Mouse (Mus musculus): ENCODE data around the gene Fam131c. TPM values are rescaled to one million over a fixed set of nuclear protein-coding genes. Genes with fewer than 3 reads are reported as not detected.

The Fam131c gene
- total and polyA plus RNA-seq, 2 experiments from 2014 or later: 37.0 to 50.4 TPM

DNA sequence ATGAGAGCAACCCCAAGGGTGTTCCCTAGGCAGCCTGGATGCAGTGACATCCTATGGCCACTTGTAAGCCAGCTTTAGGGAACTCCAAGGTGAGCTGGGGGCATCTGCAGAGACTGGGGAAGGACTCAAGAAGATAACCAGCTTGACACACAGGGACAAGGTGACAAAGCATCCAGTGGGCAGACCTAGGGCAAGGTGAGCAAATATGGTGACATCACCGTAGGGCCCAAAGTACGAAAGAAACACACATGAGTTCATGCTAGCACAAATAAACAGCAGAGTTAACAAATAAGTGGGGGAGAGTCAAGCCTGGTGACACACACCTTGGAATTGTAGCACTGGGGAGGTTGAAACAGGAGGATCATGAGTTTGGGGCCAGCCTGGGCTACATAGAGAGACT lies 36.6 kb upstream of the Fam131c start:
- Histone ChIP-seq H3K9me3 (ENCODE audit: low read length) (no peaks in the 10 kb centered on the region), H3K9ac (no peak overlapping the region), H3K4me2 (ENCODE audit: low read depth) (no peak overlapping the region), H3K36me3 (ENCODE audit: insufficient read depth) (no peaks in the 10 kb centered on the region), H3K4me1 (ENCODE audit: insufficient read depth) (no peaks in the 10 kb centered on the region), H3K27ac (ENCODE audit: low read depth, low read length) (no peak overlapping the region), H3K27me3 (ENCODE audit: insufficient read depth, low read length) (no peaks in the 10 kb centered on the region), H3K4me3 (ENCODE audit: low read depth, low read length) (no peak overlapping the region)
- TF ChIP-seq CTCF (IDR thresholded peaks at IDR 0.05; ENCODE audit: low read depth): no peak
- 95% methylated on average over 2 of the region's 2 CpGs for WGBS
- DNase-seq (no peak), ATAC-seq (no peak)

DNA sequence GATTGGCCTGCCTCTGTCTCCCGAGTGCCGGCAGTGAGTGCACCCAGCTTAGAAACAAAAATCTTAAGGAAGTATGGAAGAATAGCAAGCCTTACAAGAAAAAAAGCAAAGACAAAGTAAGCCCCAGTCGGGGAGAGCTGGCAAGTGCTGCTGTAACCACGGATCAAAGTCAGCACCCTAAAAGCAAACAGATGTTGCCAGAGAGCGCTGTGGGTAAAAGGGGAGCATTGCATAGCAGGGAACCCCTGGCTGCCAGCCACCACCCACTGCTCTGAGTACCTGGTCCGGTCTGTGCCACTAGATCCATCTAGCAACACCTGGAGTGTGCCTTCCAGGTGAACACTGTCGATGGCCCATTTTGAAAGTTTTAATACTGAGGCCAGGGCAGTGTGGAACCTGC lies 35.8 kb upstream of the Fam131c start:
- ATAC-seq (no peak), DNase-seq (no peak)
- H3K4me3 ChIP-seq (ENCODE audit: low read depth, low read length): no peak overlapping the region
- no peak overlapping the region for H3K27ac ChIP-seq (ENCODE audit: low read depth, low read length)
- WGBS: 84% methylated on average over 7 of the region's 7 CpGs
- H3K9me3 ChIP-seq (ENCODE audit: low read length): no peaks in the 10 kb centered on the region
- no peak overlapping the region for H3K4me2 ChIP-seq (ENCODE audit: low read depth)
- H3K27me3 ChIP-seq (ENCODE audit: insufficient read depth, low read length): no peaks in the 10 kb centered on the region
- H3K36me3 ChIP-seq (ENCODE audit: insufficient read depth): no peaks in the 10 kb centered on the region
- no peaks in the 10 kb centered on the region for H3K4me1 ChIP-seq (ENCODE audit: insufficient read depth)
- no peak for TF ChIP-seq CTCF (IDR thresholded peaks at IDR 0.05; ENCODE audit: low read depth)
- H3K9ac ChIP-seq: no peak overlapping the region

DNA sequence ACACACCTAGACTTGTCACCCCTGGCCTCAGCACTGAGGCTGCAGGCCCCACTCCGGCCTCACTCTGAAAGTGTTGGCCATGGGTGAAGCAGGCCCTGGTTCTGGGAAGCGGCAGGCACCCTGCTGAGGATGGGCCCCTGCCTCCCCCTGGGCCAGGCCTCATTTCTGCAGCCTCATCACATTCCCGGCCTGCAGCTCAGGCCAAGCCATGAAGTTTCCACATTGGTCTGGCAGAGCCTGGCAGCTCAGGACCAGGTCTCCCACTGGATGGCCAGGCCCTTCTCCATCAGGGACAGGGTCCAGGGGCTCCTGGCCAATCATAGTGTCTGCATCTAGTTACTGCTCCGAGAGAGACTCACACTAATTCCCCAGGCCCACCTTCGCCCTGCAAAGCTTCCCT lies 33.3 kb upstream of the Fam131c start:
- no peak for DNase-seq
- TF ChIP-seq CTCF (IDR thresholded peaks at IDR 0.05; ENCODE audit: low read depth): no peak
- H3K27ac ChIP-seq (ENCODE audit: low read depth, low read length): no peak overlapping the region
- H3K9ac ChIP-seq: no peak overlapping the region
- no peaks in the 10 kb centered on the region for H3K4me1 ChIP-seq (ENCODE audit: insufficient read depth)
- no peak overlapping the region for H3K4me3 ChIP-seq (ENCODE audit: low read depth, low read length)
- no peak overlapping the region for H3K4me2 ChIP-seq (ENCODE audit: low read depth)
- 0 out of 2 replicates have a peak, but pooled peaks have one; percentile 6 for ATAC-seq
- H3K36me3 ChIP-seq (ENCODE audit: insufficient read depth): no peaks in the 10 kb centered on the region
- no peaks in the 10 kb centered on the region for H3K9me3 ChIP-seq (ENCODE audit: low read length)
- WGBS: 42% methylated on average over 5 of the region's 5 CpGs
- H3K27me3 ChIP-seq (ENCODE audit: insufficient read depth, low read length): no peaks in the 10 kb centered on the region

DNA sequence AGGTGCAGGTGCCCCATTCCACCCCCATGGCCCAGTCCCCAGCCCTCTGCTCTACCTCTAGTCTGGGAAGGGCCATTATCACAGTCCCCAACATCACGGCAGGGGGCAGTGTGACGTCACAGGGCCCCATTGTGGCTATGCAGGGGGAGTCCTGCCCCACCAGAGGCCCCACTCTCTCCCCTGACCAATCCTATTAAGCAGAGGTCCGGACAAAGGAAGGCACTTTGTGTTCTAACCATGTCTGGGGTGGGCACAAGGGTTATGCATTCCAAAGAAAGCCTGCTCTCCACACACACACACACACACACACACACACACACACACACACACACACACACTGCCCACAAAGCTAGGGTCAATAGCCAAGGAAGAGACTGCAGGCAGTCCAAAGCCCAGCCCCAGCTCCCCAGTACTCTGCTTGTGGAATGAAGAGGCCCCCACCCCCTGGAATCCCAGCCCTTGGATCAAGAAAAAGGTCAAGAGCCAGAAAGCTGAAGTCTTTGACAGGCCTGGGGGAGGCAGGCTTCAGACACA lies 32.7 kb upstream of the Fam131c start:
- no peak for TF ChIP-seq CTCF (IDR thresholded peaks at IDR 0.05; ENCODE audit: low read depth)
- H3K9me3 ChIP-seq (ENCODE audit: low read length): no peaks in the 10 kb centered on the region
- WGBS: 5% methylated on average over 3 of the region's 3 CpGs
- H3K9ac ChIP-seq: no peak overlapping the region
- no peak for DNase-seq
- H3K4me1 ChIP-seq (ENCODE audit: insufficient read depth): no peaks in the 10 kb centered on the region
- ATAC-seq: peak; percentile 83
- H3K4me3 ChIP-seq (ENCODE audit: low read depth, low read length): no peak overlapping the region
- no peaks in the 10 kb centered on the region for H3K27me3 ChIP-seq (ENCODE audit: insufficient read depth, low read length)
- no peak overlapping the region for H3K27ac ChIP-seq (ENCODE audit: low read depth, low read length)
- no peak overlapping the region for H3K4me2 ChIP-seq (ENCODE audit: low read depth)
- no peaks in the 10 kb centered on the region for H3K36me3 ChIP-seq (ENCODE audit: insufficient read depth)

DNA sequence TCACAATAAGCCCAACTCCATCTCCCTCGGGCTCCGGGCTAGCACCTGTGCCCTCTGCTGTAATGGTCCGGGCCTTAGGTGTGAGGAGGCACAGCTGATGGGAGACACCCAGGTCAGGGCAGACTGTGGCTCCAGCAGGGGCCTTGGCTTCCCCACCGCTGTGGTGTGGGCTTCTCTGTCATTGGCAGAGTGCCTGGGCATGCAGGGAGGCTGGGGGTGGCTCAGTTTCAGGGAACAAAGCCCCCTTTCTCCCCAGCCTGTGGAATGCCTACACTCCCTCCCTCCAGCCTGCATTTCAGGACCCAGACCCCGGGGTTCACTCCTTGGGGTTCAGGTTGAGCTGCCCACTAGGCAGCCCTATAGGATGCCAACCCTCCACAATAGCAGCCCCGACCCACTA lies 31.8 kb upstream of the Fam131c start:
- no peak for TF ChIP-seq CTCF (IDR thresholded peaks at IDR 0.05; ENCODE audit: low read depth)
- Histone ChIP-seq H3K36me3 (ENCODE audit: insufficient read depth) (no peaks in the 10 kb centered on the region), H3K4me2 (ENCODE audit: low read depth) (no peak overlapping the region), H3K9ac (no peak overlapping the region), H3K4me1 (ENCODE audit: insufficient read depth) (no peaks in the 10 kb centered on the region), H3K4me3 (ENCODE audit: low read depth, low read length) (no peak overlapping the region), H3K27me3 (ENCODE audit: insufficient read depth, low read length) (no peaks in the 10 kb centered on the region), H3K27ac (ENCODE audit: low read depth, low read length) (no peak overlapping the region), H3K9me3 (ENCODE audit: low read length) (no peaks in the 10 kb centered on the region)
- peak; percentile 16; the same call in 1 of the 2 replicates for ATAC-seq
- no peak for DNase-seq
- WGBS: 31% methylated on average over 6 of the region's 6 CpGs

DNA sequence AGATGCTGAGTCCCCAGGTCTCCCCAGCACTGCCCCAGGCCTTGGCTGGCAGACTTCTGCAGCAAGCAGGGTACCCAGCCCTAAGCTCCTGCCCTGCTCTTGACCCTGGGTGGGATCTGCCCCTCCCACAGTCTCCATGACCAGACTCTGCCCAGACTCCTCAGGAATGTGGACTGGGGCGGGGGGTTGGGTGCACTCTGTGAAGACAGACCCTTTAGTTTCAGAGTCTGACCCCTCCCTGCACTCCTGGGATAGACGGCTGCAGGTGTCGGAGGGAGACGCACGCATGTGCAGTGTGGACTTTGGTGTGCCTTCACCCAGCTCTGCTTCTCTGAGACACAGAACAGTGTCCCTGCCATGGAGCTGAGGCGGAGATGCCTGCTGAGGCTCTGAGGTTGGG lies 30.0 kb upstream of the Fam131c start:
- Histone ChIP-seq H3K9ac (no peak overlapping the region), H3K4me2 (ENCODE audit: low read depth) (no peak overlapping the region), H3K36me3 (ENCODE audit: insufficient read depth) (no peaks in the 10 kb centered on the region), H3K9me3 (ENCODE audit: low read length) (no peaks in the 10 kb centered on the region), H3K27me3 (ENCODE audit: insufficient read depth, low read length) (no peaks in the 10 kb centered on the region), H3K4me1 (ENCODE audit: insufficient read depth) (no peaks in the 10 kb centered on the region), H3K4me3 (ENCODE audit: low read depth, low read length) (no peak overlapping the region), H3K27ac (ENCODE audit: low read depth, low read length) (no peak overlapping the region)
- DNase-seq (no peak), ATAC-seq (no peak)
- TF ChIP-seq CTCF (IDR thresholded peaks at IDR 0.05; ENCODE audit: low read depth): no peak
- WGBS: 52% methylated on average over 6 of the region's 6 CpGs

DNA sequence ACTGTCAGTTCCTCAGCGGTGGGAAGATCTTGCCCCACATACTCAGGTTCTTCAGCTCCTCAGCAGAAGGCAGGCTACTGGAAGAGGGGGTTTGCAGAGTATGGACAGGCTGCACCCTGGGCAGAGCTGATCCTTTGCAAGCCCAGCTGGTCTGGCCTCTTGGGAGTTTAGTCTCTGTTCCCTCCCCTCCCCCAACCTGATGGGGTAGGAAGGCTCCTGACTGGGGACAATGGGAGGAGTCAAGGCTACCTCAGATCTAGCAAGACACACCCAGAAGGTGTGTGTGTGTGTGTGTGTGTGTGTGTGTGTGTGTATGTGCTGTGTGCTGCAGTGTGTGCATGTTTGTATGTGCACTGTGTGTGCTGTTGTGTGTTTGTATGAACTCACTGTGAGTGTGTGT lies 29.2 kb upstream of the Fam131c start:
- Histone ChIP-seq H3K9me3 (ENCODE audit: low read length) (no peaks in the 10 kb centered on the region), H3K36me3 (ENCODE audit: insufficient read depth) (no peaks in the 10 kb centered on the region), H3K4me2 (ENCODE audit: low read depth) (no peak overlapping the region), H3K27ac (ENCODE audit: low read depth, low read length) (no peak overlapping the region), H3K4me1 (ENCODE audit: insufficient read depth) (no peaks in the 10 kb centered on the region), H3K9ac (no peak overlapping the region), H3K27me3 (ENCODE audit: insufficient read depth, low read length) (no peaks in the 10 kb centered on the region), H3K4me3 (ENCODE audit: low read depth, low read length) (no peak overlapping the region)
- DNase-seq: no peak
- TF ChIP-seq CTCF (IDR thresholded peaks at IDR 0.05; ENCODE audit: low read depth): no peak
- no peak for ATAC-seq
- WGBS: 28% methylated on average over 1 of the region's 1 CpGs
